Mouse (Mus musculus) right cerebral cortex, adult 2 months (tissue): Measurements from ENCODE around the gene Stat3.

Experiments
- DNase-seq, 2 experiments: peaks; one replicate each; pipeline ENCODE4 v3.0.0; 2021 to 2022; ENCODE audit warnings: low spot score in 2 of 2

Gene Stat3

GRCm38 (mm10) chr11:100927386-100927785, 12.0 kb downstream of the Stat3 start:
- DNase-seq = no peak

- DNase-seq = no peak
Measured at GRCm38 (mm10) chr11:100924386-100924919, 14.9 kb downstream of the Stat3 start.

GRCm38 (mm10) chr11:100920887-100921624, 18.3 kb downstream of the Stat3 start:
- DNase-seq = no peak

GRCm38 (mm10) chr11:100918007-100918406, 21.3 kb downstream of the Stat3 start:
- no peak for DNase-seq

- DNase-seq = no peak
Measured at GRCm38 (mm10) chr11:100916432-100916971, 22.8 kb downstream of the Stat3 start.

- DNase-seq = no peak
Measured at GRCm38 (mm10) chr11:100915063-100915462, 24.3 kb downstream of the Stat3 start.

GRCm38 (mm10) chr11:100914415-100914814, 24.9 kb downstream of the Stat3 start:
- DNase-seq = no peak

- peak in 1 of 2 experiments; percentile 7 for DNase-seq
Measured at GRCm38 (mm10) chr11:100912401-100913155, 26.8 kb downstream of the Stat3 start.

- no peak for DNase-seq
Measured at GRCm38 (mm10) chr11:100908567-100908966, 30.8 kb downstream of the Stat3 start.

- no peak for DNase-seq
Measured at GRCm38 (mm10) chr11:100908112-100908511, 31.2 kb downstream of the Stat3 start.

GRCm38 (mm10) chr11:100906885-100907284, 32.5 kb downstream of the Stat3 start:
- DNase-seq = no peak

GRCm38 (mm10) chr11:100905929-100906328, 33.4 kb downstream of the Stat3 start:
- DNase-seq = no peak

- DNase-seq = no peak
Measured at GRCm38 (mm10) chr11:100904580-100905351, 34.6 kb downstream of the Stat3 start.

GRCm38 (mm10) chr11:100898441-100899199, 40.7 kb downstream of the Stat3 start:
- DNase-seq = no peak

- peak; percentile 53 to 63 for DNase-seq
Measured at GRCm38 (mm10) chr11:100897294-100898231, 41.8 kb downstream of the Stat3 start.

GRCm38 (mm10) chr11:100896078-100896477, 43.3 kb downstream of the Stat3 start:
- DNase-seq = no peak

GRCm38 (mm10) chr11:100894146-100894918, 45.0 kb downstream of the Stat3 start:
- no peak for DNase-seq

- peak; percentile 83 to 89 for DNase-seq
Measured at GRCm38 (mm10) chr11:100893482-100893881, 45.9 kb downstream of the Stat3 start.

GRCm38 (mm10) chr11:100892435-100892834, 46.9 kb downstream of the Stat3 start:
- no peak for DNase-seq
